Mouse (Mus musculus) liver, embryonic 14.5 days (tissue): ENCODE measurements around the gene Bod1l. TPM values are rescaled to one million over a fixed set of nuclear protein-coding genes. Genes with fewer than 3 reads are reported as not detected.

Source experiments
- ATAC-seq: fragments of 200-750 bp; cut with Nextera tagmentation; 2 replicates; pipeline ENCODE4 v1.8.0; 2017; ENCODE audit warnings: moderate number of reproducible peaks, mild to moderate bottlenecking, moderate library complexity; ENCODE audit not compliant: insufficient read depth
- DNase-seq, 3 experiments: peaks; one replicate each; pipeline ENCODE4 v3.0.0-alpha.2; 2012 to 2013; ENCODE audit warnings: low read depth in 3 of 3, low spot score in 3 of 3
- H3K27ac ChIP-seq: fragments of 300-500 bp; sonication (generic); 2 replicates; pipeline ENCODE4 v1.5.1; 2014; ENCODE audit warnings: moderate library complexity, mild to moderate bottlenecking, control low read depth, inconsistent platforms
- H3K27me3 ChIP-seq: fragments of 300-500 bp; sonication (generic); 2 replicates; pipeline ENCODE4 v1.6.1; 2014; ENCODE audit warnings: mild to moderate bottlenecking, low read length, moderate library complexity; ENCODE audit not compliant: control insufficient read depth, insufficient read depth
- H3K36me3 ChIP-seq: fragments of 300-500 bp; sonication (generic); replicated peaks from 2 replicates; pipeline ENCODE4 v1.6.1; 2014; ENCODE audit warnings: low read depth; ENCODE audit not compliant: control insufficient read depth, insufficient read depth
- H3K4me1 ChIP-seq, 2 experiments: fragments of 200-500 bp in 1 of 2; fragments of 300-500 bp in 1 of 2; sonication (generic) in 1 of 2; replicated peaks; 2 replicates each; pipeline ENCODE4 v1.6.1; 2012 to 2014; ENCODE audit warnings: antibody characterized with exemption in 1 of 2, inconsistent platforms in 1 of 2, low read length in 1 of 2; ENCODE audit not compliant: control insufficient read depth in 2 of 2, insufficient read depth in 2 of 2
- H3K4me2 ChIP-seq: fragments of 300-500 bp; sonication (generic); 2 replicates; pipeline ENCODE4 v1.6.1; 2014; ENCODE audit warnings: low read depth, mild to moderate bottlenecking, control low read depth, moderate library complexity
- H3K4me3 ChIP-seq, 2 experiments: fragments of 200-500 bp in 1 of 2; fragments of 300-500 bp in 1 of 2; sonication (generic) in 1 of 2; 2 replicates each; pipeline ENCODE4 v1.5.1; 2012 to 2014; ENCODE audit warnings: low read depth in 2 of 2, low read length in 2 of 2, mild to moderate bottlenecking in 2 of 2, control low read depth in 1 of 2, inconsistent platforms in 1 of 2, moderate library complexity in 1 of 2; ENCODE audit not compliant: insufficient read depth in 1 of 2
- H3K9ac ChIP-seq: fragments of 300-500 bp; sonication (generic); replicated peaks from 2 replicates; pipeline ENCODE4 v1.6.1; 2014; ENCODE audit warnings: mild to moderate bottlenecking, control low read depth, moderate library complexity
- H3K9me3 ChIP-seq: fragments of 300-500 bp; sonication (generic); 2 replicates; pipeline ENCODE4 v1.6.1; 2016; ENCODE audit warnings: low read length, mixed read lengths; ENCODE audit not compliant: control insufficient read depth
- CTCF ChIP-seq: IDR thresholded peaks from 2 replicates; pipeline ENCODE4 v1.5.1; 2016; ENCODE audit warnings: antibody characterized with exemption, low read depth, control low read depth
- EP300 ChIP-seq: IDR thresholded peaks from 2 replicates; pipeline ENCODE4 v1.6.1; 2016; ENCODE audit warnings: antibody characterized with exemption, low read depth
- WGBS: fragments of 180-500 bp; shearing (Covaris S2); extraction: QIAGEN DNeasy Blood & Tissue Kit; methylation state at CpG from one replicate; pipeline ENCODE4 v1.1.7; 2014; ENCODE audit not compliant: insufficient replicate concordance; 5-methylcytosine and 5-hydroxymethylcytosine counted together
- polyA plus RNA-seq, 2 experiments: library from polyadenylated mRNA; depleted of rRNA in 1 of 2; stranded (reverse) in 1 of 2; unstranded in 1 of 2; fragments of >200 nt; fragmentation: Nextera tagmentation in 1 of 2; extraction: Ambion mirVana in 1 of 2; gene quantifications; 2 replicates each; pipeline versions ENCODE4 v1.2.1 to v1.2.3; 2012 to 2014

The Bod1l gene
- polyA plus RNA-seq, 2 experiments: 4.4 to 7.9 TPM

DNA sequence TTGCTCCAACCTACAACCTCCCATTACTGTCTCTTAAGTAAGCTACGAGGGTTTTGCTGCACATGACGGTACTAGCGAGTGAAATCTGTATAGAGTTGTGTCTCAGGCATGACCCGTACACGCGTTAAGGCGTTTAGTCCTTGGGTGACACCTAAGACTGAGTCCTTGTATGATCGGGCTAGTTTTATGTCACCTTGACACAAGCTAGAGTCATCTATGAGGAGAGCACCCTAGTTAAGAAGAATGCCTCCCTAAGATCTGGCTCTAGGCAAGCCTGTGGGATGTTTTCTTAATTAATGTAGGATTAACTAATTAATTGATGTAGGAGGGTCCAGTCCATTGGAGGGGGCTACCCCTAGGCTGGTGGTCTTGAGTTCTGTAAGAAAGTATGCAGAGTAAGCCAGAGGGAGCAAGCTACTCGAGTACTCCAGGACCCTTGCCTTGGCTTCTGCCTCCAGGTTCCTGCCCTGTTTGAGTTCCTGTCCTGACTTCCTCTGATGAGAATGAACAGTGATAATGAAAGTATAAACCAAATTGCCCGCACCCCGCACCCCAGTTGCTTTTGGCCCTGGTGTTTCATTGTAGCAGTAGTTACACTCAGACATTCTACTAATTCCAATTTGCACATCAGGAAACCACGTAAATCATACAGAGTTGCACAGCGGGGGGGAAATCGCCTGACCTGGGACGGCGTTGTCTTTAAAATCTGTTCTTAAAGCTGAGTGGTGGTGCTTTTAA, 874 bp upstream of the Bod1l start:
- TF ChIP-seq CTCF: no peak
- Histone ChIP-seq H3K4me2 (peak overlapping the region; percentile 93), H3K36me3 (no peaks in the 10 kb centered on the region), H3K9ac (peak overlapping the region; percentile 70), H3K27me3 (no peaks in the 10 kb centered on the region), H3K4me1 (peaks cover 17 to 19% of the 10 kb centered on the region in 2 experiments), H3K4me3 (peak overlapping the region; percentile 78 to 86), H3K27ac (no peak overlapping the region), H3K9me3 (no peaks in the 10 kb centered on the region)
- DNase-seq (no peak), ATAC-seq (peak; percentile 48)
- WGBS: 8% methylated on average over 16 of the region's 16 CpGs

DNA sequence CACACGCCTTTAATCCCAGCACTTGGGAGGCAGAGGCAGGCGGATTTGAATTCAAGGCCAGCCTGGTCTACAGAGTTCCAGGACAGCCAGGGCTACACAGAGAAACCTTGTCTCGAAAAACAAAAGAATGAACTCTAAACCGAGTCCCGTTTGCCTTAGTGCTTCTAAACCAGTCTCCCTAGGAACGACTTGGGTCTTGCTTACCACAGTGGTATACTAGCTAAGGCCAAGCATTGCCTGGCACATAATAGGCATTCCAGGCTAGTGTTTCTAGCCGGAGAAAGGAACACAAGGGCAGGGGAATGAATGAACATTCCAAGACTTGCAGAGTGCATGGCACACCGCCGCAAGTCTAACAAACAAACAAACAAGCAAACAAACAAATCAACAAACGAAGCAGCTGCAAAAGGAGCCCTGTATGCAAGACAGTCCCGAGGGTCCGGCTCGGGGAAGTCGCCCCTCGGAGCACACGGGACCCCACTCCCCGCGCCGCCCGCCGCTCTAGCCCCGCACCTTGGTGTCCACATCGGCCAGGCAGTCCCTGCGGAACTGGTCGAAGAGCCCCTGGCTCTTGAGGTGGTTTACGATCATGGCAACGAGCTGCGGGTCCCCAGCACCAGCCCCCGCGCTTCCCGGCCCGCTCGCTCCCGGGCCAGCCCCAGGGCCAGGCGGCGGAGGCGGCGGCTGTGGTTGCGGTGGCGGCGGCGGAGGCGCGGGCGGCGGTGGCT, 532 bp downstream of the Bod1l start:
- H3K4me1 ChIP-seq: peaks cover 17 to 19% of the 10 kb centered on the region in 2 experiments
- H3K27me3 ChIP-seq: no peaks in the 10 kb centered on the region
- H3K4me3 ChIP-seq: peak overlapping the region; percentile 78 to 98
- WGBS: under 1% methylated on average over 44 of the region's 46 CpGs
- ATAC-seq: peak; percentile 0; the same call in 1 of the 2 replicates
- peak overlapping the region; percentile 89 for H3K9ac ChIP-seq
- H3K36me3 ChIP-seq: no peaks in the 10 kb centered on the region
- no peak for DNase-seq
- no peaks in the 10 kb centered on the region for H3K9me3 ChIP-seq
- TF ChIP-seq CTCF (no peak), EP300 (no peak)
- peak overlapping the region; percentile 93 for H3K4me2 ChIP-seq
- H3K27ac ChIP-seq: peak overlapping the region; percentile 38

DNA sequence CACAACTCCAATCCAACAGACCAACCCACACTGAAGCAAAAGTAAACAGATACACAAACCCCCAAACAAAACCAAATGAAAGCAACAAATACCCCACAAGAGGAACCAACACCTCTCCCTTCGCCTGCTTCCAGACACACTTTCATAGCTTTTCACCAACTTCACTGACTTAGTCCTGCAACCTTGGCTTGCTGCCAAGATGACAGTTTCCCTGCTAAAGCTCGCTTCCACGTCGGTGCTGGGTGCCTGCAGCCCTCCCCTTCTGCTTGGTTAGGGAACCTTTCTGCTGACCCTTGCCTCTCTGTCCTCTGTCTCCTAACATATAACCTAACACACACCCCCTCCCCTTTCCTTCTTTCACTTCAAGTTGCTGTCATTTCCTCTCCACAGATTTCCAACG, 1.4 kb downstream of the Bod1l start:
- Histone ChIP-seq H3K27ac (peak overlapping the region; percentile 5; the same call in 1 of the 2 replicates), H3K4me3 (peak overlapping the region; percentile 78 to 98), H3K4me2 (peak overlapping the region; percentile 93), H3K9ac (peak overlapping the region; percentile 89), H3K4me1 (peaks cover 17 to 19% of the 10 kb centered on the region in 2 experiments), H3K36me3 (no peaks in the 10 kb centered on the region), H3K9me3 (no peaks in the 10 kb centered on the region), H3K27me3 (no peaks in the 10 kb centered on the region)
- 13% methylated on average over 5 of the region's 5 CpGs for WGBS
- no peak for DNase-seq
- ATAC-seq: no peak
- no peak for TF ChIP-seq EP300
- TF ChIP-seq CTCF: no peak

DNA sequence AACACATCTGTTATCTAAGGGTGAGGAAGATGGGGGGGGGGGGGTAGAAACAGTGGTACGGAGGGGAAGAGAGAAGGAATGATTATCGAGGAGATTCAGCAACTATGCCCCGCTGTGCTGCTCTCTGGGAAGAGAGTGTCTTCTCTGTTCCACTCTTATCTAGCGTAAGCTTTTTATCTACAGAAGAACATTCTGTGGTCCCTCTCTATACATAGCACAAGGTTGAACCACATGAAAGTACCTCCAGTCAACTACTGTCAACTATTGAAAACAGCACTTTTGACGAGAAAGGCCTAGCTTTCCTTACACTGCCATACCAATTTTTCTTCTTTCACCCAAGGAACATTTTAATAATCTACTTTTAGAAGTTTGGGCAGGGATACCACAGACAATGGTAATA, 2.4 kb downstream of the Bod1l start:
- TF ChIP-seq EP300 (0 out of 2 replicates have a peak, but pooled peaks have one; percentile 26), CTCF (no peak)
- peak; percentile 49 for ATAC-seq

DNA sequence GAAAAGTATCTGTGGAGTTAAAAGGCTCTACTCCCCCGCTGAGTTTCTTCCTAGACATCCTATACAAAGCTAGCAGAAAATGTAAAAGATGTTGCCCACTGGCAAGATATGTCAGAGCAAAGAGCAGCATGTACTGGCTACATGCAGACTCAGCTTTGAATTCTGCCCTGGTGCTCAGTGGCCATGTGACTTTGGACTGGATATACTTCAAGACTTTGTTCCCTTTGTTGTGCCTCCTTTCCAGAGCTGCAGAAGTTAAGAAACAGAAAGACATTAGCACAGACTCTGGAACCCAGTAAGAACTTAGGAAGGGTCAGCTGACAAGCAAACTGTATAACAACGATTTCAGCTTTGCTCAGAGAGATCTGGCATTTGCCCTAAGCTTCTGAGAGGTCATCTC, 14.0 kb downstream of the Bod1l start:
- ATAC-seq (no peak), DNase-seq (no peak)
- H3K9ac ChIP-seq: no peak overlapping the region
- no peaks in the 10 kb centered on the region for H3K9me3 ChIP-seq
- WGBS: 59% methylated on average over 2 of the region's 2 CpGs
- H3K27me3 ChIP-seq: no peaks in the 10 kb centered on the region
- H3K4me1 ChIP-seq: no peaks in the 10 kb centered on the region
- peaks cover 51% of the 10 kb centered on the region for H3K36me3 ChIP-seq
- no peak overlapping the region for H3K27ac ChIP-seq
- H3K4me2 ChIP-seq: no peak overlapping the region
- no peak for TF ChIP-seq CTCF
- no peak for TF ChIP-seq EP300
- no peak overlapping the region for H3K4me3 ChIP-seq

More for the DNA sequence above, 2.4 kb downstream of the Bod1l start:
- H3K4me2 ChIP-seq: peak overlapping the region; percentile 93
- 11% methylated on average over 5 of the region's 5 CpGs for WGBS
- no peaks in the 10 kb centered on the region for H3K9me3 ChIP-seq
- no peak overlapping the region for H3K27ac ChIP-seq
- H3K36me3 ChIP-seq: no peaks in the 10 kb centered on the region
- H3K27me3 ChIP-seq: no peaks in the 10 kb centered on the region
- H3K4me1 ChIP-seq: peaks cover 17 to 19% of the 10 kb centered on the region in 2 experiments
- no peak overlapping the region for H3K9ac ChIP-seq
- peak in 1 of 3 experiments; percentile 33 for DNase-seq
- H3K4me3 ChIP-seq: peak overlapping the region in 1 of 2 experiments; percentile 78; a peak in 2 of 4 replicates
